Mouse (Mus musculus): Measurements from ENCODE around the gene Ctdnep1.

Ctdnep1 gene

GRCm38 (mm10) chr11:69989949-69990348, 9.0 kb downstream of the Ctdnep1 start:
- no peak for DNase-seq

DNA sequence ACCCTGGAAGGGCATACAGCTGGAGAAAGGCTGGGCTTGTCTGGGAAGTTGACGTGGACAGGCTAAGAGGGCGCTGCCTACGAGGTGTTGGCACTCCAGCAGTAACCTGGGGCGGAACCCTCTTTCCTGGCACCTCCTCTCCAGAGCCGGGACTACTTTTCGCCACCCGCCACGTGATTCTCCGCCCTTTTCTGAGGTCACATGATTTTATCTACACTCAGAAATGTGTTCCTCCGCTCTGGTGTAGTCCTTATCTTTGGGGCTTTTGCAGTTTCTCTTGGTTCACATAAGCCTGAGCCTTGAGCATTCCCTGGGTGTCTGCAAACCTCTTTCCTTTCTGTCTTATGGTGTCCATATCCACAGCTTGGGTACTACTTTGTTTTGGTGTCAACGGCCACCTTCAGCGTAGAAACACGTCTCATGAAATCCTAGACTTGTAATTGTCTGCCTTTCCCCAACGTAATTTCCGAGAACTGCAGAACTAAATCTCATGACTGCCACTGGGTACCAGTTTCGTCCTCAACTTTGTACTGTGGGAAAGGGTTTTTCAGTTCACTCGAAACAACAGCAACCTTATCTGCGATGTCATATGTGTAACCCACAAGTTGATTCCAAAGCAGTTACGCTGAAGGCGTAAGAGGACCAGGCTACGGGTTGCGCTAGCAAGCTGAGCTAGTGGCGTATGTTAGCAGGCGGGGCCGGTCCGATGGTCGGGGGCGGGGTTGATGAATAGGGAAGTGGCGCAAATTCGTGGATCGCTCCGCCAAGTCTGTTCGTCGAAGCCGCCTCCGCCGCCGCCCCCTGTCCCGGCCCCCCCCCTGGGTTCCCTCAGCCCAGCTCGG, 10.1 kb downstream of the Ctdnep1 start, which contains the start of gene Gabarap:
Gabarap (plus strand) TSS at position 294 of the 842 bp plus-strand sequence.
- DNase-seq = peak; percentile 96

- DNase-seq = no peak
Measured at GRCm38 (mm10) chr11:69991711-69992110, 10.8 kb downstream of the Ctdnep1 start.

- DNase-seq = no peak
Measured at GRCm38 (mm10) chr11:69992396-69992795, 11.4 kb downstream of the Ctdnep1 start.

DNA sequence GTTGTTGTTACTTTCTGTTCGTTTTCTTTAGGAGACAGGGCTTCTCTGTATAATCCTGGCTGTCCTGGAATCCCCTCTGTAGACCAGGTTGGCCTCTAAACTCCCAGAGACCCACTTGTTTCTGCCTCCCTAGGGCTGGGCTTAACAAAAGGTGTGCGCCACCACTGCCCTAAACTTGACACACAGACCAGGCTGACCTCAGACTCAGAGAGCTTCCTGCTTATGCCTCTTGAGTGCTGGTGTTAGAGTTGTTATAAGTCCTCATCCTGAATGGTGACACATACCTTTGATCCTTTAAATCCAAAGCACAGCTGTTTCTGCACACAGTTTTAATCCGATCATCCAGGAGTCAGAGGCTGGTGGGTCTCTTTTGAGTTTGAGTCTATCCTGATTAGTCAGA, 12.0 kb downstream of the Ctdnep1 start:
- DNase-seq = no peak

GRCm38 (mm10) chr11:69994401-69995090, 13.6 kb downstream of the Ctdnep1 start:
- DNase-seq = no peak

- peak; percentile 91 to 96 for DNase-seq
Measured at GRCm38 (mm10) chr11:69995391-69995960, 14.5 kb downstream of the Ctdnep1 start, which contains the start of gene Phf23. Gene Phf23, plus strand, starts transcription at chr11:69995777.

GRCm38 (mm10) chr11:69996161-69997061, 15.5 kb downstream of the Ctdnep1 start:
- peak in 1 of 2 experiments; percentile 56 for DNase-seq

DNA sequence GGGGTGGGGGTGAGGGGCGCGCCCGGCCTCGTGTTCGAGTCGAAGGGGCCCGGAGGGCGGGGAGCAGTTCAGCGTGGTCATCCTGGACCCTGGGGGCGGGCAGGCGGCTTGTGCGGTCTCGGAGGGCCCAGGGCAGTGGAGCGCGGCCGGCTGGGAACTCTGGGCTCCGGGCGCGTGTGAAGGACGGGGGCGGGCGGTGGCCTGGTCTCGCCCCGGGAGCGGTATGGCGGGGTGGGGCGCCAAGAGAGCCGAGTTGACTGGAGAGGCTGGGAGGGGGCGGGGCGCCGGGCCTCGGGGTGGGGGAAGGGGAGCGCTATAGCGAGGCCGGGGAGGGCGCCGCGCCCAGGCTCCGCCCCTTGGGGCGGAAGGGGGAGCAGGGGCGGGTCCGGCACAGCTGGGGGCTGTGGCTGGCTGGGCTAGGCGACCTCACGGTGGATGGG, 16.1 kb downstream of the Ctdnep1 start:
- peak; percentile 67 to 81 for DNase-seq

- no peak for DNase-seq
Measured at GRCm38 (mm10) chr11:69998567-69999491, 17.9 kb downstream of the Ctdnep1 start.

DNA sequence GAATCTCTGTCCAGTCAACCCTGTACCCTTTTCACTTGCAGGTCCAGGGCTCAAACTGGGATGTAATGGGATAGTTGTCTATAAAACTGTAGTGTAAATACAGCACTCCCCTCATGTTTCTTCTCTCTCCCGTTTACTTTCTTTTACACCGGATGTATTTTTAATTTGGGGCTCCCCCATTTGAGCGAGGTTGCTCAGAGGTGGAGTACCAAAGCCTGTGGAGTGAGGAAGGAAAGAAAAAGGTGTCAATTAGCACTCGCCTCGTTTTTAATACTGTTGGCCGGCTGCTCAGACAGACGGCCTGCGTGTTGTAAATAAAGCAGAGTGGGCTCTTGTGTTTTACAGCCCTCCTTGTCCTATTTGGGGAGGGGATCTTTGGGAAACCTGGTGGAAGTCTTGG, 18.7 kb downstream of the Ctdnep1 start:
- no peak for DNase-seq

GRCm38 (mm10) chr11:70000396-70000898, 19.5 kb downstream of the Ctdnep1 start, which contains the start of gene Dvl2:
Gene Dvl2, plus strand, starts transcription at chr11:70000595.
- peak; percentile 84 to 89 for DNase-seq

DNA sequence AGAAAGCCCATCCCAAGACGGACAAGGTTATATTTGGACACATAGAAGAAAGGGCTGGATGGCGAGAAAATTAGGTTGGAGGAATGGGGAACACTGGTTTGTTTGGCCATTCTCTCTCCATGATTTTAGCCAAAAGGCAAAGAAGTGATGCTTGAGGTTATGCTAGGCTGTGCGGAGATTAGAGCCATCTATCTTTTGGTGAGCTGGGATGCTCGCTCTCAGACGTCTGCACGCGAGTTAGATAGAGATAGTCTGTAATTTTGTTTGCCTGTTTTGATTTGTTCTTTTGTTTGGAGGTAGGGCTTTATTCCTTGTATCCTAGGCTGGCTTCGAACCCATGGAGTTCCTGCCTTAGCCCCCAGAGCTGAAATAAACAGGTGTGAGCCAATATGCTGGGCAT, 20.2 kb downstream of the Ctdnep1 start:
- no peak for DNase-seq

- peak; percentile 38 to 40 for DNase-seq
Measured at GRCm38 (mm10) chr11:70001865-70002264, 20.9 kb downstream of the Ctdnep1 start.

DNA sequence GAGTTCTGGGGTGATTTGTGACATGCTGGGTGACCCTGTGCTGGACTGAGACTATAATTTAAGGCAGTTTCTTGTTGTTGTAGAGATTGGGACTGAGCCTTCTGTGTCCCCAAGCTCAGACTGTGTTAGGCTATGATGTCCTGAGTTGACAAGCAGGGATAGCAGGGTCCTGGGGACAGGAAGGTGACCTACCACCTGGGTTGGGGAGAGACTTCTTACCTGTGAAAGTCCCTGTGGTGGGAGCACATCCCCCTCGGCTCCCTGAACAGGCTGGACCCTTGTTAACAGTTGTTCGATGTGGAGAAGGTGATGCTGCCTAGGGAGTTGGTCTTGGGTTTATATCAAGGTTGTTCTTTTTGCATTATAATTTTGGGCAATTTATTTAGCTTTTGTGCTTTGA, 21.5 kb downstream of the Ctdnep1 start:
- no peak for DNase-seq

DNA sequence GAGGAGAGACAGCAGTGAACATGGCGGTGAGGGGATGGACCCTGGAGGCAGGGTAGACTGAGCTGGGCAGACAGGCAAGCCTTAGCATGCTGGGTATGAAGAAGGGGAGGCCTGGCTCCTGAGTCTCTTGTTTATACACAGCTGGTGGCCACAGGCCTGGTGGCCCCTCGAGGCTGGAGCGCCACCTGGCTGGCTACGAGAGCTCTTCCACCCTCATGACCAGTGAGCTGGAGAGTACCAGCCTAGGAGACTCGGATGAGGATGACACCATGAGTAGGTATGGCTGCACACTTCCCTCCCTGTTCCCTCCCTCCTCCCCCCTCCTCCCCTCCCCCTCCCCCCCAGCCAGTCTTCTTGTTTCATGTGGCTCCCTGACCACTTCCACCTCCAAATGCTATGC, 24.6 kb downstream of the Ctdnep1 start:
- DNase-seq = no peak

DNA sequence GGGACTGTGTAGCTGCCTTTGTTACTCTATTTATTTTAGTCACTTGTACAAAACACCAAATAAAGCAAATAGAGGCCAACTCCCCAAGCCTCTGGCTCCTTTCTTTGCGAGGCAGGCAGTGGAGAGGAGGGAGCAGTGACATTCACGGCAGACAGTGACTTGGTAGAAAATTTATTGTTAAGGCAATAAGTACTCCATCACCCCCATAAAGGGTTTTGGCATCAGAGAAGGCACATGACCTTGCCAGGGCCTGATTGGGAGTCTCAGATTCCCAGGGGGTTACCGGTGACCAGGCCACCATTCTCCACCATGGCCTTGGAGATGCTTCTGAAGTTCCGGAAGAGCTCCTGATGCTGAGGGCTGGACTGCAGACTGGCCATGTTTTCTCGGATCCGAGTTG, 29.1 kb downstream of the Ctdnep1 start:
- no peak for DNase-seq

- no peak for DNase-seq
Measured at GRCm38 (mm10) chr11:70010548-70010947, 29.6 kb downstream of the Ctdnep1 start.

DNA sequence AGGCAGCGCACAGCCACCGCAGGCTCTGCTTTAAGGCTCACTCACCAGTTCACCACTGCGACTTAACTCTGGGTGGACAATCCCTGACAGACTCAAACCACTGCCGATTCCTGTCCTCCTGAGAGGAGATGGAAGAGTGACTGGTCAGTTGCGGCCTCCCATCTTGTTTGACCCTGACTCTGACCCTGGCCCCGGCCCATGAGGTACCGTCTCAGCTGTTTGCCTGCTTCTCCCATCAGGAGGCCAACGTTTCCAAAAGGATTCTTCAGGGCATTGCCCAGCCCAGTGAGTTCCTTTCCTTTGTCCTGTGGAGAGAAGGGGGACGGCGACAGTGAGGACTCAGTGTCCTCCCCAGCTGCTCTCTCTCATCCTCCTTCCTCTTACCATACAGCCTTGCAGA, 30.0 kb downstream of the Ctdnep1 start:
- no peak for DNase-seq

DNA sequence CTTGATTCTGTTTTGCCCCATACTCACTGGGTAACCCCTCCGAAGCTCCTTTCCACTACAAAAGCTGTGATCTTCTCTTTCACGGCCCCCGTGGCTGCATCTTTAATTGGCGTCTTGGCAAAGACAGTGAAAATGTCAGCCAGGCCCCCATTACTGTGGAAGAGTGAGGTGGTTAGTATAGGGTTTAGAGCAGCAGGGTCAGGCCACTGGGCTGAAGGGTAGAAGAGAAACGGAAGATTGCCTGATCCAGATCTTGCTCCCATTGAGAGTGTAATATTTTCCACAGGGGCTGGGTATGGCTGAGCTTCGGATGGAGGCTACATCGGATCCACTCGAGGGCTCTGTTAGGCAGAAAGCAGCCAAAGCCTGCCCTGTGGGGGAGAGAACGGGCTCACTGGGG, 32.0 kb downstream of the Ctdnep1 start:
- DNase-seq = no peak

DNA sequence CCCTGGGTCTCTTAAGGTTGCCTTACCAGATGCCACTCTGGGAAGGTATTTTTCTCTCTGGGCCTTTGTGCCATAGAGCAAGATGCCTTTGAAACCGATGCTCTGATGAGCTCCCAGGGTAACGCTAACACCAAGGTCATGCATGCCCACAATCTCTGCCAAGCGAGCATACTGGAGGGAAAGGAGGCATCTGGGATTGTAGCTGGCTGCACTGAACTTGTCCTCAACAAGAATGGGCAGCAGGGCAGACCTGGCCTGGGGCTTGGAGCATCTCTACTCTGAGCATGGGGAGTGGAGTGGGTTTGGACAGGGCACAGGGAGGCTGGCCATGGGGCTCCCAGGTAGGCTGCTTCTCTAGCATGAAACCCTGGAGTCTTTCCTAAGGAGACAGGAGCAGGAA, 32.5 kb downstream of the Ctdnep1 start:
- DNase-seq = no peak

Measured in cerebellum, postnatal 36 days (tissue).